Mouse (Mus musculus): ENCODE measurements around the gene Mlph. TPM values are rescaled to one million over a fixed set of nuclear protein-coding genes. Genes with fewer than 3 reads are reported as not detected.

Gene Mlph
- total and polyA plus RNA-seq, 2 experiments, result 0.27 to 0.37 TPM

DNA sequence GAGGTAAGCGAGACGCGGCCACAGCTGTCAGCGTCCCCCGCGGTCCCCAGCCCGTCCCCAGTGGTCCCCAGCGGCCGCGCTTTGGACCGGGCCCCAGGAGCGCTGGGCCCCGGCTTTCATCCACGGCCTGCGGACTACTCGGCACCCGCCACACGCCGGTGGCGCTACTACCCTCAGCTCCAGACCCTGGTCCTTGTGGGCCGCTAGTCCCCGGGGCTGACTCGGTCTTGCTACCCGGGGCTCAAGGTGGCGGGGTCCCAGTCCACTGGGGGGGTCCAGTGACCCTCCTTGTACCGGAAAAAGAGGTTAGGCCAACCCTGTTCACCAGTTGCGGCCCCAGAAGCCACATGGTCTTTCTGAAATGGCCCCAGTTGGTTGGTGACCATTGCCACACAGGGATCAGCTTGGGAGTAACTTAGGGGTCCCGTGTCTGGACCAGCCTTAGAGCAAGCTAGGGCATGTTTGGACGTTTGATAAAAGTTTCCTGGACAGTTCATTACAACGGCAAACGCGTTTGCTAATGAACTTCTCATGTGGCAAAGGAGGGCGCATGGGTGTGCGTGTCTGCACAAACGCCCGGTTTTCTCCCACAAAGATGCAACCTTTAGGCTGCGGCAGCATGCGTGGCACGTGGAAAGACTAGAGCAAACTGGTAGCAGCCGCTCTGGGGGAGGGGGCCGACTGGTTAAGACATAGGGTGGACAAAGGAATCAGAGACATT, 84.2 kb downstream of the Mlph start:
- peak overlapping the region; percentile 79 for H3K9ac ChIP-seq (ENCODE audit: low read depth, low read length)
- H3K4me1 ChIP-seq (ENCODE audit: control insufficient read depth, insufficient read depth, low read length), result peaks cover 2% of the 10 kb centered on the region; the same call in 1 of the 2 replicates
- no peak for DNase-seq (ENCODE audit: extremely low read depth, low read depth, low spot score)
- H3K79me2 ChIP-seq (ENCODE audit: control insufficient read depth, insufficient read depth, low read length), result no peaks in the 10 kb centered on the region
- WGBS, result 1% methylated on average over 41 of the region's 41 CpGs
- H3K4me3 ChIP-seq (ENCODE audit: insufficient read depth, low read depth, low read length), result peak overlapping the region; percentile 95
- TF ChIP-seq CTCF (IDR thresholded peaks at IDR 0.05; ENCODE audit: low read depth, low read length) (no peak), POLR2A (IDR thresholded peaks at IDR 0.05; ENCODE audit: extremely low read depth, insufficient read depth, low read length) (no peak)
- no peak overlapping the region for H3K27ac ChIP-seq (replicated peaks; ENCODE audit: insufficient read depth, low read depth, low read length)
- peaks cover 4% of the 10 kb centered on the region; the same call in 1 of the 2 replicates for H3K27me3 ChIP-seq (ENCODE audit: control insufficient read depth, insufficient read depth, low read length)
- no peaks in the 10 kb centered on the region for H3K36me3 ChIP-seq (ENCODE audit: control insufficient read depth, insufficient read depth, low read length)

GRCm38 (mm10) chr1:90999911-91000601, 85.2 kb downstream of the Mlph start:
- Histone ChIP-seq H3K27me3 (ENCODE audit: control insufficient read depth, insufficient read depth, low read length) (peaks cover 4% of the 10 kb centered on the region; the same call in 1 of the 2 replicates), H3K9ac (ENCODE audit: low read depth, low read length) (no peak overlapping the region), H3K36me3 (ENCODE audit: control insufficient read depth, insufficient read depth, low read length) (no peaks in the 10 kb centered on the region), H3K4me3 (ENCODE audit: insufficient read depth, low read depth, low read length) (no peak overlapping the region), H3K4me1 (ENCODE audit: control insufficient read depth, insufficient read depth, low read length) (peaks cover 2% of the 10 kb centered on the region; the same call in 1 of the 2 replicates), H3K79me2 (ENCODE audit: control insufficient read depth, insufficient read depth, low read length) (no peaks in the 10 kb centered on the region), H3K27ac (replicated peaks; ENCODE audit: insufficient read depth, low read depth, low read length) (no peak overlapping the region)
- no peak for DNase-seq (ENCODE audit: extremely low read depth, low read depth, low spot score)
- WGBS, result 69% methylated on average over 10 of the region's 10 CpGs
- TF ChIP-seq POLR2A (IDR thresholded peaks at IDR 0.05; ENCODE audit: extremely low read depth, insufficient read depth, low read length), result no peak
- TF ChIP-seq CTCF (IDR thresholded peaks at IDR 0.05; ENCODE audit: low read depth, low read length), result no peak

Other genes starting within 250 kb of the Mlph start
- 5.5 and 9.9 TPM in 2 replicates for gene Col6a3, start 71.1 kb upstream of the Mlph start, total RNA-seq (2014; rRNA removed)
- gene Col6a3, start 71.1 kb upstream of the Mlph start, polyA plus RNA-seq (2012; rRNA removed), result 1.6 and 2.1 TPM in 2 replicates
- gene Prlh, start 38.0 kb downstream of the Mlph start, total RNA-seq (2014; rRNA removed), result not detected in 2 replicates
- gene Prlh, start 38.0 kb downstream of the Mlph start, polyA plus RNA-seq (2012; rRNA removed), result not detected in 2 replicates
- 20.7 and 27.0 TPM in 2 replicates for gene Rab17, start 54.6 kb downstream of the Mlph start, total RNA-seq (2014; rRNA removed)
- 14.7 and 18.8 TPM in 2 replicates for gene Rab17, start 54.6 kb downstream of the Mlph start, polyA plus RNA-seq (2012; rRNA removed)
- 20.1 and 22.4 TPM in 2 replicates for gene Lrrfip1, start 83.7 kb downstream of the Mlph start, total RNA-seq (2014; rRNA removed)
- gene Lrrfip1, start 83.7 kb downstream of the Mlph start, polyA plus RNA-seq (2012; rRNA removed), result 3.4 and 4.8 TPM in 2 replicates
- gene Rbm44, start 230.0 kb downstream of the Mlph start, total RNA-seq (2014; rRNA removed), result 0.07 and 0.09 TPM in 2 replicates
- gene Rbm44, start 230.0 kb downstream of the Mlph start, polyA plus RNA-seq (2012; rRNA removed), result not detected in 2 replicates

Data from liver, adult 2 months (tissue).